Mouse (Mus musculus) heart, adult 2 months (tissue): Measurements from ENCODE around the gene Exosc1. TPM values are rescaled to one million over a fixed set of nuclear protein-coding genes. Genes with fewer than 3 reads are reported as not detected.
A peak's percentile ranks its signal among the peaks of the same experiment; 100 is the strongest.

Source experiments
- DNase-seq, 2 experiments: peaks; one replicate each; pipeline ENCODE4 v3.0.0; 2021
- H3K27ac ChIP-seq: fragments of 200-600 bp; 2 replicates; pipeline ENCODE4 v1.8.1; 2022
- H3K27me3 ChIP-seq: fragments of 200-500 bp; 2 replicates; pipeline ENCODE4 v1.6.1; 2012; ENCODE audit warnings: mild to moderate bottlenecking, low read length, inconsistent platforms, mixed read lengths; ENCODE audit not compliant: control insufficient read depth, insufficient read depth
- H3K36me3 ChIP-seq: fragments of 200-500 bp; 2 replicates; pipeline ENCODE4 v1.6.1; 2012; ENCODE audit warnings: low read length, inconsistent platforms; ENCODE audit not compliant: control insufficient read depth, insufficient read depth
- H3K4me1 ChIP-seq: fragments of 200-500 bp; 2 replicates; pipeline ENCODE4 v1.6.1; 2011; ENCODE audit warnings: low read length; ENCODE audit not compliant: control insufficient read depth, insufficient read depth
- H3K4me3 ChIP-seq: fragments of 200-600 bp; 2 replicates; pipeline ENCODE4 v1.8.1; 2022
- H3K79me2 ChIP-seq: fragments of 200-500 bp; replicated peaks from 2 replicates; pipeline ENCODE4 v1.6.1; 2012; ENCODE audit warnings: mild to moderate bottlenecking, inconsistent platforms, low read length, moderate library complexity, mixed read lengths; ENCODE audit not compliant: control insufficient read depth, insufficient read depth
- H3K9ac ChIP-seq: fragments of 200-500 bp; 2 replicates; pipeline ENCODE4 v1.6.1; 2012; ENCODE audit warnings: low read depth, mild to moderate bottlenecking, control low read depth, inconsistent platforms, low read length, mixed read lengths
- CTCF ChIP-seq: fragments of 200-600 bp; IDR thresholded peaks from 2 replicates; pipeline ENCODE4 v1.8.1; 2022; ENCODE audit warnings: antibody characterized with exemption, mild to moderate bottlenecking, moderate library complexity
- EP300 ChIP-seq: fragments of 200-500 bp; IDR thresholded peaks from 2 replicates; pipeline ENCODE4 v1.6.1; 2011; ENCODE audit warnings: low read depth, low read length, control low read depth; ENCODE audit not compliant: insufficient read depth
- POLR2A ChIP-seq: fragments of 200-500 bp; IDR thresholded peaks from 2 replicates; pipeline ENCODE4 v1.6.1; 2011; ENCODE audit warnings: mild to moderate bottlenecking, low read depth, low read length, control low read depth; ENCODE audit not compliant: insufficient read depth
- WGBS: fragments of 180-500 bp; shearing (Covaris S2); methylation state at CpG from one replicate; pipeline ENCODE4 v1.1.7; 2018; 5-methylcytosine and 5-hydroxymethylcytosine counted together
- intact Hi-C: fragments of 180-260 bp; cut with DNase I; formaldehyde crosslinking; loops from one replicate; pipeline ENCODE4 v1.15.1; 2025
- polyA plus RNA-seq: library from polyadenylated mRNA; depleted of rRNA; stranded (reverse); fragments of >200 nt; gene quantifications from 2 replicates; pipeline ENCODE4 v1.2.3, GENCODE M21; 2012
- total RNA-seq, 2 experiments: library from RNA; stranded (reverse); gene quantifications; 2 replicates each; pipeline ENCODE4 v1.2.3; 2021

Exosc1 gene
- total and polyA plus RNA-seq, 3 experiments = 9.8 to 13.9 (median 13.2) TPM

DNA sequence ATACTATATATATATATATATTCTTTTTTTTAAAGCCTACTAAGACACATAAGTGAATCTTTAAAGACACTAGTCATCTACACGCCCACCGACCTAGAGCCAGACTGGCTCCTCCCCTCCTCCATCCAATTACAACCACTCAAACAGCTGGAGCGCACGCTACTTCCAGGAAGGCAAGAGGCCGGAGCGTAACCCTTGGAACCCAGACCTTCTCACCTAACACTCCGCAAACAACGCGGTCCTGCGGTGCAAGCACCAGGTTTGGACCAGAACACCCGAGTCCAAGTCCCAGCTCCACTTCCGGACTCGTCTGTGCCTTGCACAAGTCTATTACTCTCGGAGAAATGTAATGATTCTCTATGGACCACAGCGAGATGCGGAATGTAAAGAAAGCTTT lies 47.2 kb upstream of the Exosc1 start:
- Histone ChIP-seq H3K27ac (peak overlapping the region; percentile 88), H3K4me1 (peaks cover 2% of the 10 kb centered on the region), H3K4me3 (peak overlapping the region; percentile 77), H3K79me2 (peaks cover 8% of the 10 kb centered on the region), H3K9ac (peak overlapping the region; percentile 76), H3K36me3 (no peaks in the 10 kb centered on the region), H3K27me3 (no peaks in the 10 kb centered on the region)
- intact Hi-C loops = loop anchor here (5.0 kb wide), 3 partner anchors 107 to 187 kb away; partner anchors contain the start of genes Marveld1 and Morn4
- DNase-seq = peak in 1 of 2 experiments; percentile 60
- TF ChIP-seq CTCF (no peak), POLR2A (no peak), EP300 (no peak)
- under 1% methylated on average over 16 of the region's 16 CpGs for WGBS

DNA sequence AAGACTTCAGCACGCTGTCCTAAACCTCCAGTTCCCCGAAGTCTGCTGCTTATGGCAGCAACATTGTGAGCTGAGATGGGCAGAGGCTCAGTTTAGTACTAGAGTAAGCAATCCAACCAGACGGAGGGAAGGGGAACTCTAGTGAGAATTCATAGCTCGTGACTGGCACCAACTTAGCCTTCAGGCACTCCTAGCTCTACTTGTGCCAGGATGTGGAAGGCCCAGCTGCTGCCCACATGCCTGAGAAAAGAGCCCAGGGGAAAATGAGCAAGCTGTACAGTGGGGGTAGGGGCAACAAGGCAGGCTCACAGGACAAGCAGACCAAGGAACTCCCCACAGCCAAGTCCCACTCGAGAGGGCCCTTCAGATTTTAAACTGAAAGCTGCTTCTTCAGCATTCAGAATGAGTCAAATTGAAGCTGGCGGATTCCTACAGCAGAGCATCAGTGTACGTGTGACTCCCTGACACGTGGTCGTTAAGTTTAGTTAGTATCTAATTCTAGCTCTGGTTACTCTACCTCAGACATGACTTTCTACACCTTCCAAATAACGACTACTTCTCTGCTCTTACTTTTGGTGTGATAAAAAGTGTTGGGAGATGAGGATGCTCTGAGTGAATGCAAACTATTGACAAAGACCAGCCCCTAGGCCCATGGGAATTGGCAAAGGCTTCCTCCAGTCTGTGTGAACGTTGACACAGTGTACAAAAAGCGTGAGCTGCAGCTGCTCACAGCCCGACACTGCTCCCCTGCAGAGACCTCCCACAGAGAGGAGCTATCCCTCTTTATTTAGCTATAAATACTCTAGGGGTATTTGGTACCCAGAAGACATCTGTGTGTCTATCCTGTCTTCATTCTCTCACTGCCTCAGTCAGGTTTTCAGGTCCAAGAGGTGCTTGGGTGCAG lies 40.9 kb upstream of the Exosc1 start:
- TF ChIP-seq POLR2A (no peak), EP300 (no peak), CTCF (no peak)
- intact Hi-C loops = no loop called here
- WGBS = 58% methylated on average over 13 of the region's 13 CpGs
- Histone ChIP-seq H3K9ac (no peak overlapping the region), H3K79me2 (peaks cover 12% of the 10 kb centered on the region), H3K36me3 (no peaks in the 10 kb centered on the region), H3K4me1 (peaks cover 2% of the 10 kb centered on the region; the same call in 1 of the 2 replicates), H3K27ac (no peak overlapping the region), H3K27me3 (no peaks in the 10 kb centered on the region), H3K4me3 (no peak overlapping the region)
- DNase-seq = no peak

DNA sequence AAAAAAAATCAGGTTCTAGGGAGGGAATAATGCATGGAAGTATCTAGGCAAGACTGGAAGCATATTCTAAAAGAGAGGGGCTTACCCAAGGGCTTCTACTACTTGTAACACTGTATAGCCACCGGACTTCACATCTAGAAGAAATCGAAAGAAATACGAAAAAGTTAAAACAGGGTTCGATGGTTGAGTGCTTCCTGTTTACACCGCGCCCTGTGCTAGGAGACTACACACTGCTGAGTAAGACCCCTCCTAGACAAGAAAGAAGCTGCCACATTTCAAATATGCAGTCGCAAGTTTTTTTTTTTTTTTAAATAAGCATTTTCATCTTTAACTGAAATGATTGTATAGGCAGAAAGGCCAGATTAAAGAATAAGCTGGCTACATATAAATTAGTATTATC lies 36.4 kb upstream of the Exosc1 start:
- no peak for DNase-seq
- H3K27ac ChIP-seq = no peak overlapping the region
- no peak overlapping the region for H3K9ac ChIP-seq
- H3K27me3 ChIP-seq = no peaks in the 10 kb centered on the region
- no peaks in the 10 kb centered on the region for H3K36me3 ChIP-seq
- no peak overlapping the region for H3K4me3 ChIP-seq
- WGBS = 87% methylated on average over 7 of the region's 7 CpGs
- TF ChIP-seq POLR2A = no peak
- TF ChIP-seq CTCF = no peak
- TF ChIP-seq EP300 = no peak
- H3K4me1 ChIP-seq = peaks cover 2% of the 10 kb centered on the region; the same call in 1 of the 2 replicates
- intact Hi-C loops = no loop called here
- H3K79me2 ChIP-seq = peaks cover 4% of the 10 kb centered on the region; the same call in 1 of the 2 replicates

DNA sequence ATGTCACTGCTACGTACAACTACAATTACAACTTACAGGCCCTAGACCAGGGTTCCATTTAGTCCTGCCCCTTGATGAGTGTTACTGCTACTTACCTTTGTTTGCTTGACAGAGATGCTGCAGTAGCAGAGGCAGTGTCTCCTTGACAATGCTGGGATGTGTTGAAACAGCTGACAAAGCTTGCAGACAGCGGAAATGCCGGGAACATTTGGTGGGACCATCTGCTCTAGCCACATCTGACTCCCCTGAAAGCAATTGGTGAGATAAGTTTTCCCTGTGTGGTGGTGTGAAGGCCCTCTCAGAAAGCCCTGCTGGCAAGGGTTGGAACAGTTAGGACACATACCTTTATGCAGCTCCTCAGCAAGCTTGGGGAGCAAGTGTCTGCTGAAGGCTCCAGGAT lies 20.4 kb upstream of the Exosc1 start:
- Histone ChIP-seq H3K27ac (no peak overlapping the region), H3K27me3 (no peaks in the 10 kb centered on the region), H3K36me3 (no peaks in the 10 kb centered on the region; the same call in 1 of the 2 replicates), H3K4me1 (no peaks in the 10 kb centered on the region), H3K79me2 (no peaks in the 10 kb centered on the region), H3K9ac (no peak overlapping the region), H3K4me3 (no peak overlapping the region)
- TF ChIP-seq CTCF = no peak
- no peak for TF ChIP-seq EP300
- TF ChIP-seq POLR2A = no peak
- intact Hi-C loops = no loop called here
- DNase-seq = no peak
- 84% methylated on average over 3 of the region's 3 CpGs for WGBS

DNA sequence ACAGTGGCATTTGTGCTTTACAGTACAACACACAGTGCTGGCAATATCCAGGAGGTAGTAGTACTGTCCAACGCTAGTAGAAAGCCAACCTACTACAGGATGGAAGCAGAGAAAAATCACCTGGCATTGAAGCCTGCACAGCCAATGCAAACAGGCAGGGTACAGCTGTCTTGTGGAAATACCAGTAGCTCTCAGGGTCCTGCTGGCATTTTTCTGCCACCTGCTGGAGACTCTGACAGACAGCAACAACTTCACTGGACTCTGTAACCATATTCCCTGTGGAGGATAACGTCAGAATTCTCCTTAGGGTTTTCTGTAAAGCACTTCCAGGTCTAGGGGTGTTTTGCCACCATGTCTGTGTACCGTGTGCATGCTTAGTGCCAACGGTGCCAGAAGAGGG lies 19.1 kb upstream of the Exosc1 start:
- 77% methylated on average over 4 of the region's 4 CpGs for WGBS
- intact Hi-C loops = no loop called here

DNA sequence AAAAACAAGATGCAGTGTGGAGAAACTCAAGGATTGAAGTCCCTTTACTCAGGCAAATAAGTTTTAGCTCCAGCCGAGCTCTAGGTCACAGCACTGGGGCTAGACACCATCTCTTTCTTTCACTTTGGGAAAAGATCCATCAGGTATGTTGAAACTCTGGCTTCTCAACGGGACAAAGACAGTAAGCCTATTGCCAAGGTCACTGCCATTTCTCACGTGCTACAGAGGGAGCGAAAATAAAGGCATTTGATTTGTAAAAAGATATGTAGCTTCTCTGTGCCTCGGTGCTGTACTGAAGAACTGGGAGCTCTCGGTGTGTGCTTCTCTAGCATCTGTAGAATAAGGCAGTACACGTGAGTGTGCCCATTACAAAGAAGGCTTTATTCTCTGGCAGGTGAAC lies 10.6 kb upstream of the Exosc1 start:
- H3K79me2 ChIP-seq = no peaks in the 10 kb centered on the region
- intact Hi-C loops = no loop called here
- no peak for DNase-seq
- no peak overlapping the region for H3K4me3 ChIP-seq
- WGBS = 90% methylated on average over 7 of the region's 7 CpGs
- H3K27ac ChIP-seq = no peak overlapping the region
- no peak for TF ChIP-seq POLR2A
- TF ChIP-seq CTCF = no peak
- TF ChIP-seq EP300 = no peak
- no peaks in the 10 kb centered on the region for H3K4me1 ChIP-seq
- no peak overlapping the region for H3K9ac ChIP-seq
- H3K36me3 ChIP-seq = no peaks in the 10 kb centered on the region; the same call in 1 of the 2 replicates
- H3K27me3 ChIP-seq = no peaks in the 10 kb centered on the region

More for the DNA sequence above, 19.1 kb upstream of the Exosc1 start:
- Histone ChIP-seq H3K4me1 (no peaks in the 10 kb centered on the region), H3K4me3 (no peak overlapping the region), H3K27me3 (no peaks in the 10 kb centered on the region), H3K9ac (no peak overlapping the region), H3K79me2 (no peaks in the 10 kb centered on the region), H3K36me3 (no peaks in the 10 kb centered on the region; the same call in 1 of the 2 replicates), H3K27ac (no peak overlapping the region)
- TF ChIP-seq CTCF (peak; percentile 55), EP300 (no peak)
- no peak for DNase-seq
